Mouse (Mus musculus): ENCODE measurements at regions not wholly inside any gene's neighbourhood (a gene's known extent, or its start where the extent isn't known, plus 50 kb on each side); places are given as distances from the start of the nearest gene placed in this dataset.

GRCm38 (mm10) chr2:57906939-57907338 is 90.7 kb upstream of the Galnt5 start:
- in situ Hi-C loops (cut with MboI, MseI): loop anchor here (25.0 kb wide), 1 partner anchor 1795 kb away; no protein-coding TSS in a partner anchor

GRCm38 (mm10) chr2:57909706-57910105 is 88.0 kb upstream of the Galnt5 start:
- in situ Hi-C loops (cut with MboI, MseI): loop anchor here (25.0 kb wide), 1 partner anchor 1797 kb away; no protein-coding TSS in a partner anchor

GRCm38 (mm10) chr2:57916375-57917023 is 81.2 kb upstream of the Galnt5 start:
- in situ Hi-C loops (cut with MboI, MseI): loop anchor here (25.0 kb wide), 1 partner anchor 1804 kb away; no protein-coding TSS in a partner anchor

- in situ Hi-C loops (cut with MboI, MseI): loop anchor here (25.0 kb wide), 1 partner anchor 1805 kb away; no protein-coding TSS in a partner anchor
Observed at GRCm38 (mm10) chr2:57917721-57918120, 80.0 kb upstream of the Galnt5 start.

- in situ Hi-C loops (cut with MboI, MseI): loop anchor here (25.0 kb wide), 1 partner anchor 1807 kb away; no protein-coding TSS in a partner anchor
Observed at GRCm38 (mm10) chr2:57919102-57919731, 78.5 kb upstream of the Galnt5 start.

GRCm38 (mm10) chr2:57934062-57934822 is 63.4 kb upstream of the Galnt5 start:
- in situ Hi-C loops (cut with MboI, MseI): no loop called here

All from T-helper 2 cell (primary cell).